Mouse (Mus musculus) adipocyte (in vitro differentiated cells): ENCODE data around the gene Igsf21.

Source experiments
- DNase-seq: peaks from one replicate; pipeline ENCODE4 v3.0.0-alpha.2; 2016; ENCODE audit warnings: low spot score

Igsf21 gene

DNA sequence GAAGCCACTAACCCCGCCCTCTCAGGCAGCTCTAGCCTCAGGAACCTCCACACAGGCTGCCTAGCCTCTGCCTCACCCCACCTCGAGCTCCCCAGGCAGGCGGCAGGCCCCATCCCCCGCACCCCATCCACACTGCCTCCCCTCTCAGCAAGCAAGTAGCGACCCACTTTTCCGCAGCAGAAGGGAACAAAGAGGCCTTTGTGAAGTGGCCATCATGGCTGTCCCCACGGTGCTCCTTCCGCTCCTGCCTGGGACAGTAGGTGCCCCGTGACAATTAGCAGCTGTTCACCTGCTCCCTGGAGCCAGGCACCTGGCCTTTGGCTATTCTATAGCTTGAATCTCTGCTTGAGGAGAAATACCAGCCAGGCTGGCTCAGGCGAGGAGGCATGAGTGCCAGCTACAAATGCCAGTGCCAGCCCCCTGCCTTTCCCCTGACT is 9.3 kb downstream of the Igsf21 start:
- DNase-seq, result no peak

DNA sequence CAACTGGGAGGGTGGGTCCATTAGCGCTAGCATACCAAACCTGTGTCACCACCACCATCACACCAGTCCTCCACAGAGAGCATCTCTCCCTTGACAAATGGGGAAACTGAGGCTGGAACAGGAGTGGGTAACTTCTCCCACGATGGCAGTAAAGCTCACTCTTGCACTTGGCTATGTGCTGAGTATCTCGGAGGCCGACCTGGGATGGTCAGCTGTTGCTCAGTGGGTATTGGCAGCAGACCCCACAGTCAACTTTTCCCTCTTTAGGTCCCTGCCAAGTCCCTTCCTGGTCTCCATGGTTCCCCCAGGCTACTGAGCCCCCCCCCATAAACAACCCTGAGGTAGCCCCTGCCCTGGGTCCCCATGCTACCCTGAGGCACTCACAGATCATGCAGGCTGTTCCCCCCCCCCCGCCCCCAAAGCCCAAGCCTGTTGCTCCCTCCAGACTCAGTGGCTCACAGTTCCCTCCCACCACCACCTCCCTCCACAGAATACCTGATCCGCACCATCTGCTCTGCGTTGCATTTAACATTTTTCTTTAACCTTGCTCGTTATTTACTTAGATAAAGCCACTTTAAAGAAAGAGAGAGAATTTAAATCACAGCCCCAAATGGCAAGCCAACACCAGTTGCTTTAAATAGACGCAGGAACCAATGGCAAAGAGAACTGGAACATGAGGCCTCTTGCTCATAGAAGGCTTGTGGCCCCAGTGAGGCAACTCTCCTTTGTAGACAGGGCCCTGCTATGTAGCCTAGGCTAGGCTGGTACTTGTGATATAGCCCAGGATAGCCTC is 11.0 kb downstream of the Igsf21 start:
- DNase-seq, result no peak

DNA sequence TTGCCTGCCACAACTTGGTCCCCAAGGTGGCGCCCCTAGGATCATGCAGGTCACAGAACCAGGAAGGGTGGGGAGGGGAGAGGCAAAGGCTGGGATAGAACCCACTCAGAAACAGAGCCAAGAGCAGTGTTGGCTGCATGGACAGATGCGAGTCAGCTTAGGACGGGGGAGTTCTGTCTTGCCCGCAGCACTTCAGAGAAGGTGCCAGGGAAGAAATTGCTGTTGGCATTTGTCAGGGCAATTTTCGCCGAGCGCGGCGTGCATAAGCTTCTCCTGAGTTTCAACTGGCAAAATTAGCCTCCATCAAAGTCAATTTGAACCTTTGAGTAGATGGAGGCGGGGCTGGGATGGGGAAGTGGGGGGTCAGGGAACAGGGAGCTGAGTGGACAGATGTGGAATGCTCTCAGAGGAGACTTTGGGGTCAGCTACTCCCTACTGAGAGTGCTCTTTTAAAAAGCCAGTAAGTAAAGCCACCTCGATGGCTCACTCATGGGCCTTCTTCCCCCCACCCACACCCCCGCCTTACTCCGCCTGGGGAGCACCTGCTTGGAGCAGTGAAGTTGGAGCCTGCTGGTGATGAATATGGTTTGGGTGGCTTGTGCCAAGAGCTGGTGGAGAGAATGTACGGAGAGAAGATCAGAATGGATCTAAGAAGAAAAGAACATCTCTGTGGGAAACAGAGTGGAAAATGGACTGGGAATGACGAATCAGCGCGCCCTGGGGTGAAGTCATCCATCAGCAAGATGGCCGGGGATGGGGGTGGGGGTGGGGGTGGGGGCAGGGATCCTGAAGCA is 12.0 kb downstream of the Igsf21 start:
- no peak for DNase-seq

DNA sequence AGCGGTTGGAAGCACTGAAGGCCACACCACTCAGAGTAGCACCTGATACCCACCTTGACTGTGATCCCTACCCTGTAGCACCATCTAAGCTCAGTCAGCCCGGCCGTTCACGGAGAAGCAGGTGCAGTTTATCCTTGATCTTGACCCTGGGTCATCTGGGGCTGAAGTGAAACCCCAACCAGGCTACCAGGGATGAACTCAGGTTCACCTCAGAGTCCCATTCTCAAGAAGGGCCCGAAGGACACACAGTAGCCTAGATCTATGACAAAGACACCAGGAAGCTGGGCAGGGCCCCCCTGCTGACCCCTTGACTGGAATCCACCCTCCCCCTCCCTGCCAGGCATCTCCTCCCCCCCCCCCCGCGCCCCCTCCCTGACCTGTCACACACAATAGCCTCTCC is 18.7 kb downstream of the Igsf21 start:
- DNase-seq, result no peak

DNA sequence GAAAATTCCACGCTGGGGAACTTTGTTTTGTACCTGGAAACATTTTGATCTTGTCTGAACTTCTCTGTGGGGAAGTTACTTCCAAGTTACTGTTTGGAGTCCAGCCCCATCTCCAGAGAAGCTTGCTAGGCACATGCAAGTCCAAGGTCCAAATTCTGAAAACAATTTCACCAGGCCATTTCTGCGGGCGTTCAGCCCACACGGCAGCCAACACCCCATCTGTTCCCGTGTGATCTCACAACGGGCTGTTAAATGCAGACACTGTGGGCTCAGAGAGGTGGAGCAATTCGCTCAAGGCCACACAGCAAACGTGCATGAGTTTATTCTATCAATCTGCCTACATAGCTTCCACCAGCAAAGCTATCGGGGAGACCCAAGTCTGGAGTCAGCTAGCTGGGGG is 21.4 kb downstream of the Igsf21 start:
- DNase-seq, result no peak

DNA sequence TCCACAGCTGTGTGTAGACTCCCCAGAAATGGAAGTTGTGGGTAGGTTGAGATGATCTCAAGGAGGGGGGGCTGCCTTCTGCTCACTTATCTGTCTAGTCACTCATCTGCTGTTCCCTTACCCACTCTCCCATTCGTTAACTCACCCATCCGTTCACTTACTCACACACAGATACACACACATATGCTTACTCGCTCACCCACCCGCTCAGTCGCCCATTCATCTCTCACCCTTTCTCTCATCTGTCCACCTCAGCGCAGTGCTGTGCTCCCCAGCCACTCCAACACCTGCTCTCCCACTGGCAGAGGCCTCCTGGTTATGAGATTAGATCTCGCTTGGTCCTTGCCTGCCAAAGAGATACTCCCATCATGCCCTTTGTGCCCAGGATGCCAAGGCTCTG is 22.1 kb downstream of the Igsf21 start:
- DNase-seq, result no peak

DNA sequence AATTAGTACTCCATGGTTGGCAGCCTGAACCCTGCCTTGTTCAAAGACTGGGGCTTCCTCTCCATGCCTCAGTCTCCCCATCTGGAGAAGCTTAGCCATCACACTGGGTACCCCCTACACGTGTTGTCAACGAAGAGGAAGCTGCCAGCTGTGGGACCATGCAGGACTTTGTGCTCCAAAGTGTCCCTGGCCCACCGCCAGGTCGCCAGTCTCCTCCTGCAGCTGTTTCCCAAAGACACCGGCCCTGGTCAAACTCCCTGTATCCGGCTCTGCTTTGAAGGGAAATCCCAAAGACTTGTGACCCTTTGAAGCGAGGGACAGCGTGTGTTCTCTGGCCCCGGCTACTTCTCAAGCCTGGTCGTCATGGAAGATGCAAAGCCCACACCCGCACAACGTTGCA is 23.5 kb downstream of the Igsf21 start:
- no peak for DNase-seq

DNA sequence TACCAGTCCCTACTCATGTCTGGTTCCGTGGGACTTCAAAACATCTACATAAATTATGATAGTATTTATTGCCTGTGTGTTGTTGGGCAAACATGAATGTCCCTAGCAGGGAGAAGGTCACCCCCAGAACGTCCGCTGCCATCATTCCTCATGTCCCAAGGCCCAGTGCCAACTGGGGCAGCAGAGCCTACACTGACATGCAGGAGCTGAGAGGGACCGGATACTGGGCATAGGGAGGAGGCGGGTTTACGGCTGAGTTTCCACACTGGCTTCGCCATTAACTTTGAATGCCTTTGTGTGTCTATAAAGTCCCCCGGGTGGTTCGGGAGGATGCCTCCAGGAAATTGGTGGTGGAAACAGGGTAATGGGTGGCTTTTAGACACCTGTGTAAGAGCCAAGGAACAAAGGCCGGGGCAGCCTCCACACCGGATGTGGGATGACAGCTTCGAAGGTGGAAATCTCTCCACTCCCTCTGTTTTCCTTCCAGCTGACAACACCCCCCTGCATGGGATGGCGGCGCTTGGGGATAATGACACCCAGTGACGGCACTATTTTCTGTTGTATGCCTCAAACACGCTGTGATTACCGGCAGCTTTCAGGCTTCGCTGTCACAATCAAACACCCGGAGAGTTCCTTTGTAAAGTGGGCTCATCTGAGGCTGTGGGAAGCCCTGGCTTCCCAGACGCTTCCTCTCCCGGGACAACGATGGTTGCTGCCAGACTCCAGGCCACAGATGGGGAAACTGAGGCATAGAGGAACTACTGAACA is 26.1 kb downstream of the Igsf21 start:
- no peak for DNase-seq

DNA sequence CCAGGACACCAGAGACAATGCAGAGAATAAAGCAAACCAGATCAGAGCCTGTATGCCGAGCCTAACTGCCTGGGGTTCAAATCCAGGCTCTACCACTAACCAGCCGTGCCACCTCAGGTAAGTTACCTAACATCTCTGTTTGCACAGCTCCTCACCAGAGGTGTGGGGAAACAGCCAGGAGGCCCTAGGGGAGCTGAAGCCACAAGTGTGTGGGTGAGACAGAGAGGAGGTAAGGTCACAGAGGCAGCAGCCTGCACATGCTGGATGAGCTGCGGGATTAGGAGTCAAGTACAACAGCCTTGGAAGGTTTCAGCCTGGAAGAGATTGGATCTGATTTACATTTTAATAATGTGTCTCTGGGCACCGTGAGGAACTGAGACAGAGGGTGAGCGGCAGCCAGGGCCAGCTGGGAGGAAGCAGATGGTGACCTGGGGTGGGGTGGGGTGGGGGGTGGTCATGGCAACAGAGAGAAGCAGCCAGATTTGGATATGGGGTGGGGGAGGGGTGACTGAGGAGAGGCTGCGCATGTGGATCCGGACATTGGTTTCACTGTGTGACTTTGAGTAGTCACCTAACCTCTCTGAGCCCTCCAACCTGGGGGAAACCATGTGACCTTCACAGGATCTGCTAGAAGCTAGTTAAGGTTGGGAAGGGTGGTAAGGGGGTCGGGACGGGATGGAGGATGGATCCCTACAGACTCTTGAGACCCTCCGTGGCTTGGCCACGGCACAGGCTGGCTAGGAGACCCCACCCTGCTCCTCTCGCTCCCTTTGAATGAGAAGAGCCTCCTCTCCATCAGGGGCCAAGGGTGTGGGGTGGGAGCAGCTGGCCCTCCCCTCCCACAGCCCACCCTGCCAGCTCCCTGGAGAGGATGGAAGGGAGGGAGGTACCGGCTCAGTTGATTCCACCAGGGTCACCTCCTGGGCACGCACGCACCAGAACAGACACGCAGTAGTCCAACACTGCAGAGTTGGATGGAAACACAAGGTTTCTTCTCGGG is 27.4 kb downstream of the Igsf21 start:
- no peak for DNase-seq

DNA sequence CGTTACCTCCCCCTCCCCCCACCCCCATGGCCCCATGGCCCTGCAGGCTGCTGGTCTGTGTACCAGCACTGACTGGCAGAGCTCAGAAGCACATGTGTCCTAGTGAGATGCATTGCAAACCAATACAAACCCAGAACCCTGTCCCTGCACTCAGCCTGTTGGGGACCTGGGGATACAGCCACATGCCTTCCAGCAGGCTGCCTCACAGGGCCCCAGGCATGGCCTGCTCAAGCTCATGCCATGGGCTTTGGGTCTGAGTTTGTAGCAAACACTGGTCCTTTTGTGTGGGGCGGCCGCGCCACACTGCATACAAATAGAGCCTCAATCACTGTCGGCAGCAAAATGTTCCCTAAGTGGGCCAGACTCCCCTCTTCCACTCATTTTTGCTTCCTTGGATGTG is 28.2 kb downstream of the Igsf21 start:
- no peak for DNase-seq

DNA sequence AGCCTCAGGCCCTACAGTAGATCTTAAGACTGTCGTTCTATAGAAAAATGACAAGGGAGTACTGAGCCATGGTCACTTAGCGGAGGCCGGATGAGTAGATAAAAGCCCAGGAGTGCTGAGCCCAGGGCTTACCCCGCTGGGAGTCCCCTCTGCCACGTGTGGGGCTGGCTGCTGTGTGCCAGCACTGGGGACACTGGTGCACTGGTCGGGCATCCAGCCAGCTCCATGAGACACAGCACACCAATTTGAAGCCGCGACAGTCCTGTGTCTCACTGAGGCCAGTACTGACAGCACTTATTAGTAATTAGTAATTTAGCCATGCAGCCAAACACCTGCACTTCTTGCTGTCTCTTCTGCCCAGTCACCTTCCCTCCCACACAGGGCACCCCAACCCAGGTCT is 28.6 kb downstream of the Igsf21 start:
- no peak for DNase-seq

DNA sequence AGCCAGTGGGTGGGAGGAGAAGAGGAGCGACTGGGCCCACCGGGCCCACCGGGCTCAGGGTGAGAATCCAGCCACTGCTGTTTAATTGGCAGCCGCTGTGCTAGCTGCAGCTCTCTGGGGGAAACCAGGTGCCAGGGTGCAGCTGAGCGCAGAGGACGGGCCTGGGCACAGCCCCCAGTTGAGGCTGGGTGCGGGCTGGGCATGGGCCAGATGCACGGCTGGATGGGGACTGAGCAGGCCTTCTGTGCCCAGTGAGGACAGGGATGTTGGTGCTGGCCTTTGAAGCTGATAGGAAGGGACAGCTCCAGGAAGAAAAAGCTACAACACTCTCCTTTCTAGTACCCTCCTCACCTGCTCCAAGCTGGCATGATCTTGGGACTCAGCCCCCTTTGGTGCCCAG is 30.5 kb downstream of the Igsf21 start:
- no peak for DNase-seq

DNA sequence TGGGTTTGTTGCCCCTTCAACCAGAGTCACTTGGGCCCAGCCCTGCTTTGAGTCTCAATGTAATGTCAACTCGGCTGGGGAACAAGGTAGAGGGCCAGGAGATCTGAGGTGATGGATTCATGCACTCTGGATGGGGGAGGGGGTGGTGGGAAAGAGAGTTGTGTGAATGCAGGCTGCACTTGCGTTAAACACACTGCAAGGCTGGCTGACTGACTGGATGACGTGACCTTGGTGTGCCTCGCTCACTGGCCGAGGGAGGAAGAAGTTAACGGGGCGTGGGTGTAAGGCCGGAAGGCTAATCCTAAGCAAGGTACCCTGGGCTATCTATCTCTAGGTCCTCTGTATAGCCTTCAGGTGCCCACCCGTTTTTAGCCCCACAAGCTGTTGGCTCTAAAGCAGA is 31.4 kb downstream of the Igsf21 start:
- DNase-seq, result no peak

DNA sequence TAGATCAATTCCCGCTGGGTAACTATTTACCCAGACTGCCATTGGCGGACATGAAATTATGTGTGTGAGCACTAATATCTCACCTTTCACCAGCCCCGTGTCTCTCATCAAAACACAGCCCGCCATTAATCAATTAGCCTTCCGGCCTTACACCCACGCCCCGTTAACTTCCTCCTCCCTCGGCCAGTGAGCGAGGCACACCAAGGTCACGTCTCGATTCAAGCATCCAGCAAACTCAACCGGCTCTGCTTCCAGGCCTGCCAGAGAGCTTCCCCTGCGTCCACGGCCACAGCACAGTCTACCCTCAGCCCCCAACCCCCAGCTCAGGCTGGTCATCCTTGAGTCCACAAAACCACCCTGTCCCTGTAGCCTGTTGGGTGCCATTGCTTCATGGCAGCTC is 32.2 kb downstream of the Igsf21 start:
- no peak for DNase-seq

DNA sequence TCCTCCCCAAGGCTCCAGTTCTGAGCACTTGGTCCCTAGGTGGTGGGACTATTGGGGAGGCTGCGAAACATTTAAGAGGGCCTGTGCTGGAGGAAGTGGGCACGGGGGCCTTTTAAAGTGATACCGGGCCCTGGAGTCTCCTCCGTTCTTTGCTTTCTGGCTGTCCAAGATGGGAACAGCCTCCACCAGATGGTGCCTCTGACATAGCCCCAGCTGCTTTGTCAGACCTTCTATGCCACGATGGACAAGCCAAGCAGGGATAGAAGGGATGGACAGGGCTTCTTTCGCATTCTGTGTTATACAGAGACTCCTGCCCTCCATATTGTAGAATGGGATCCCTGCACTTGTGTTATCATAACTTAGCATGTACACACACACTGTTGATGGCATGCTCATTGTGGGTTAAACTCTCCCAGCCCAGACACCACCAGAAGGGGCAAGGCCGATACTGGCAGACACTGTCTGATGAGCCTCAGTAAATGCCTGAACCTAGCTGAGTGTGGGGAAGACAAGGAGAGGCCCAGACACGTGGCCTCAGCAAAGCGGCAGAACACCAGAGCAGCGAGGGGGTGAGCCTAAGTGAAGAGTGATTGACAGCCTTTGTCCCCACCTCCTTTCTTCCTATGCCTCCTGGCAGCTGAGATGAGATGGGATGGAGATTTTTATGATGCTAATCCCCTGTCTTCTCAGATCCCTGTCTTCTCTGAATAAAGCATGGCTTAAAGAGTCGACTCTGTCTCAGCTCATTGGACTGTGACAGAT is 36.3 kb downstream of the Igsf21 start:
- DNase-seq, result no peak

DNA sequence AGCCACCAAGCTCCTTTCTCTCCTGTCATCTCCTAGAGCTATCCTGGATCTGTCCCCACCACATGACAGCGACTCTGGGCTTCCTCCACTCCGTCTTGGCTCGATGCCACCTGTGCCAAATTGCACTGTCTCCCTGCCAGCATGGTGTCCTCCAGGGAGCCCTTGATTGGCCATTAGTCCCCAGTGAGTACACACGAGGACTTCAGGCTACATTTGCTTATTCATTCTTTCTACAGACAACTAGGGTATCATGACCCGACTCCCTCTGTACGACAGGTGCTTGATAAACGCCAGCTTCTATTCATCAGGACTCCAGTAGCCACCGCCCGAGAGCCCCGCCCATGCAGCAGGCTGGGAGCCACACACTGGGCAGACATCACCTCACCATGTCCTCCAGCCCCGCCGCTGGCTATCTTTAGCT is 40.8 kb downstream of the Igsf21 start:
- DNase-seq, result peak; percentile 6

DNA sequence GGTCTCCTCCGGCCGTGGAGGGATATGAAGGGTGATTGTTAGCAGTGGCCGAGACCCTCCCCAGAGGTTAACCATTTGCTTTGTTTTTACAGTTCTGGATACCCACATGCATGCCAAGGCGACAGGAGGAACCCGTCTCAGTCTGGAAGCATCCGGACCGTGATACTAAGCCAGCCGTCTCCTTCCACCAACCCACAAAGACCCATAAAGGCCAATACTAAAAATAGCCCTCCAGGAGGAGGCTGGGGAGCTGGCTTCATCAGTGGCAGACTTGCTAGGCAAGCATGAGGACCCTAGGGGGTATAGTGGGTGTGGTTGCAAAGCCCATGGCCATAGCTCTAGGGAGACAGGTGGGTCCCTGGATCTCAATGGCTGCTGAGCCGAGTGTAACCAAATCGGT is 41.8 kb downstream of the Igsf21 start:
- no peak for DNase-seq

DNA sequence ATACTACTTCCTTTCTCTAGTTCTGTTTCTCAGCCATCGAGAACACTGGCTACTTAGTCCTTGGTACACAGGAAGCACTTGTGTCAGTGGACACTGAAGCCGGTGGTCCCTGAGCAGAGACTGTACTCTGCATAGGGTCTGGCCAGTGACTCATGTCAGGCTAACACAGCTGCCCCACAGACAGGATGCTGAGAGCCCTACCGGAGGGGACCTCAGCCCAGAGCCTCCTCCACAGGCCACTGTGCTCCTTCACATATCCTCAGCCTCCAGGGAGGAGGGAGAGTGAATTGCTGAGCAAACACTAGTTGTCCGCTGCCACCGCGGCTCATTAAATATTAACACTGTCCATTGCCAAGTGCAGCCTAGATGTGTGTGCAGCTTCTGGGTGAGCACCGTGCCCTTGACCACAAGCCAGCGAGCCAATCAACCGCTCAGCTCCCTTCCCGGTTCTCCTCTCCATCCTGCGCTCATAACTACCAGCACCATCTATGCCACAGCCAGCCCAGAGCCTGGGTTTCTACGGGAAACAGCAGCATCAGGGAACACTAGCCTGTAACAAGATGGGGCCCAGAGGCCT is 42.8 kb downstream of the Igsf21 start:
- DNase-seq, result no peak

DNA sequence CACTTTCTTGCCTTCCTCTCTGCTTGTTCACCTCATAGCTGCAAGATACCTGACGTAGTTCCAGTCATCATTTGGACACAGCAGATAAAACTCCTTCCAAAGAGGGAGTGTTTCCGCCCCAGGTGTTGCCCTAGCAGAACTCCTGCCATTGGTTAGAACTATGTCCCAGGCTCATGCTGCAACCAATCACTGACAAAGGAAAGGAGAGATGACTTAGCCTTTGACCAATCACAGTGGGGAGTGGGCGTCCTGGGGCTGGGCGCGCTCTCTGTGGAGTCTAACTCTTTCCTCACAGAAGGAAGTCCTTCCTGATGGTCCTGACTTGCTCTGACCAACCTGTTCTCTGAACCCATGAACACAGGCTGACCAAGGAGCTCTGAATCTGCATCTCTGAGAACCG is 44.4 kb downstream of the Igsf21 start:
- no peak for DNase-seq

DNA sequence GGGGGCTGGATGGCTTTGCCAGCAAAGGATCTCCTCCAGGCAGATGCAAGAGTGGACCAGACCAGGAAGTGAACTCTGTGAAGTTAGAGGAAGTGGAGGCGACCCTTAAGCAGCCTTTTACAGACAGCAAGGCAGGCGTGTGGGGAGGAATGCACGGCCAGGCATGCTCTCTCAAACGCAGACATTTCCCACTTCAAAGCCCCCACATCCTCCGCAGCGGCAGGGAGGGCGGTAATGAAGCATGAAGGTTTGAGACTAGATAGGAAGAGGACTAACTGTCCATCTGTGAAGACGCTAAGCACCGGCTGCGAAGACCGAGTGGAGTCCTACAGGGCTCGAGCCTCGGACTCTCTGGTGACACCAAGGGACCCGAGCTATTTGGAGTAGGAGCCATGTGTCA is 46.3 kb downstream of the Igsf21 start:
- DNase-seq, result no peak
